Mouse (Mus musculus): ENCODE measurements around the gene Rnf213. TPM values are rescaled to one million over a fixed set of nuclear protein-coding genes. Genes with fewer than 3 reads are reported as not detected.
A peak's percentile ranks its signal among the peaks of the same experiment; 100 is the strongest.
"Not testable (repeated sequence)": the region's sequence is repeated elsewhere in the genome, so short reads cannot be mapped to it uniquely, and the experiment has no call there.

Rnf213 gene
- polyA plus RNA-seq, 1 experiment = 27.7 TPM

GRCm38 (mm10) chr11:119381631-119382337 is 11.1 kb upstream of the Rnf213 start:
- no peak overlapping the region for H3K27ac ChIP-seq (ENCODE audit: control insufficient read depth, insufficient read depth, low read depth, low read length, poor library complexity)
- peaks cover 3% of the 10 kb centered on the region for H3K4me1 ChIP-seq (ENCODE audit: control insufficient read depth, insufficient read depth, low read length)
- 76% methylated on average over 9 of the region's 9 CpGs for WGBS
- H3K4me3 ChIP-seq (replicated peaks; ENCODE audit: control insufficient read depth, low read depth, low read length) = no peak overlapping the region
- no peak for TF ChIP-seq CTCF (IDR thresholded peaks at IDR 0.05; ENCODE audit: control insufficient read depth, insufficient read depth, low read length)
- no peak for TF ChIP-seq POLR2A (IDR thresholded peaks at IDR 0.05; ENCODE audit: borderline replicate concordance, control insufficient read depth, low read depth, low read length)

GRCm38 (mm10) chr11:119382338-119382850 is 10.5 kb upstream of the Rnf213 start:
- H3K4me3 ChIP-seq (replicated peaks; ENCODE audit: control insufficient read depth, low read depth, low read length) = no peak overlapping the region
- H3K4me1 ChIP-seq (ENCODE audit: control insufficient read depth, insufficient read depth, low read length) = no peaks in the 10 kb centered on the region; the same call in none of the 2 replicates
- 21% methylated on average over 6 of the region's 6 CpGs for WGBS
- no peak for TF ChIP-seq POLR2A (IDR thresholded peaks at IDR 0.05; ENCODE audit: borderline replicate concordance, control insufficient read depth, low read depth, low read length)
- no peak for TF ChIP-seq CTCF (IDR thresholded peaks at IDR 0.05; ENCODE audit: control insufficient read depth, insufficient read depth, low read length)
- H3K27ac ChIP-seq (ENCODE audit: control insufficient read depth, insufficient read depth, low read depth, low read length, poor library complexity) = no peak overlapping the region

DNA sequence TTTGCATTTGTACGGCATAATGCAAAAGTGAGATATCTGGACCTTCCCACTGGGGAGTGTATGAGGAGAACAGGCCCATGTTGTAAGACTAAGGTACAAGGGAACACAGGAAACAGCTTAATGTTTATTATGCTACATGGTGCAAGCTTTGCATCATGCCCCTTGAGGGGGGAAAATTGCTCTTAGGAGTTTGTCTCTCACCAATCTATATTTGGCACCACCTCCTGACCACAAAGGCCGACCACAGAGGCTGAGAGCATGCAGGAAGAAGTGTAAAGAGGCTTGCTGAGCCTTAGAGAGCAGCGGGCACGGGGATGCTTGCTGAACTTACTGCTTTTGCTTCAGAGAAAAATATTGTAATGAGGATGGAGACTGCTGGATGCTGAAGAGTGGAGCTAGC is 8.0 kb upstream of the Rnf213 start:
- Histone ChIP-seq H3K4me1 (ENCODE audit: control insufficient read depth, insufficient read depth, low read length) (peaks cover 2% of the 10 kb centered on the region), H3K27ac (ENCODE audit: control insufficient read depth, insufficient read depth, low read depth, low read length, poor library complexity) (no peak overlapping the region), H3K4me3 (replicated peaks; ENCODE audit: control insufficient read depth, low read depth, low read length) (no peak overlapping the region)
- TF ChIP-seq POLR2A (IDR thresholded peaks at IDR 0.05; ENCODE audit: borderline replicate concordance, control insufficient read depth, low read depth, low read length) (no peak), CTCF (IDR thresholded peaks at IDR 0.05; ENCODE audit: control insufficient read depth, insufficient read depth, low read length) (no peak)
- 2% methylated on average over 4 of the region's 4 CpGs for WGBS

GRCm38 (mm10) chr11:119386306-119386705 is 6.6 kb upstream of the Rnf213 start:
- TF ChIP-seq POLR2A (IDR thresholded peaks at IDR 0.05; ENCODE audit: borderline replicate concordance, control insufficient read depth, low read depth, low read length) = no peak
- TF ChIP-seq CTCF (IDR thresholded peaks at IDR 0.05; ENCODE audit: control insufficient read depth, insufficient read depth, low read length) = no peak
- no peak overlapping the region for H3K27ac ChIP-seq (ENCODE audit: control insufficient read depth, insufficient read depth, low read depth, low read length, poor library complexity)
- H3K4me1 ChIP-seq (ENCODE audit: control insufficient read depth, insufficient read depth, low read length) = peaks cover 2% of the 10 kb centered on the region
- WGBS = 85% methylated on average over 5 of the region's 5 CpGs
- no peak overlapping the region for H3K4me3 ChIP-seq (replicated peaks; ENCODE audit: control insufficient read depth, low read depth, low read length)

- H3K4me3 ChIP-seq (replicated peaks; ENCODE audit: control insufficient read depth, low read depth, low read length); H3K27ac ChIP-seq (ENCODE audit: control insufficient read depth, insufficient read depth, low read depth, low read length, poor library complexity); H3K4me1 ChIP-seq (ENCODE audit: control insufficient read depth, insufficient read depth, low read length): not testable (repeated sequence)
- 57% methylated on average over 3 of the region's 3 CpGs for WGBS
Measured at GRCm38 (mm10) chr11:119387273-119387672, 5.6 kb upstream of the Rnf213 start.

DNA sequence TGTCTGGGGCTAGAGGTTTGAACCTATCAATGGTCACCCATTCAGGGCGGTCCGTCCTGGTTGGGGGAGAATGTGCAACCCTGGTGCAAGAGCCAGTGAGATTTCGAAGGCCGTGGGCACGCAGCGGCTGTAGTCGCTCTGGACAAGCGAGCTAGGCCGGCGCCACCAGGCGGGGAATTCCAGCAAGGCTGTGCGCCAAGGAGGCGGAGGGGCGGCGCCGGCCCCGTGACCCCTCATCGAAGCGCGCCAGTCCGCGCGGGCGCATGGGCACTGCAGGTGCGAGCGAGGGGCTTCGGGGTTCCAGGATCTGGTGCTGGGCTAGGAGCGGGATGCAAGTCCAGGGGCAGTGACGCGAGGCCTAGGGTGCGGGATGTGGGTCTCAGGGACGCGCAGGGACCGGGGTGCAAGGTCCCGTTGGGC is 3.0 kb upstream of the Rnf213 start:
- peaks cover 6% of the 10 kb centered on the region for H3K4me1 ChIP-seq (ENCODE audit: control insufficient read depth, insufficient read depth, low read length)

DNA sequence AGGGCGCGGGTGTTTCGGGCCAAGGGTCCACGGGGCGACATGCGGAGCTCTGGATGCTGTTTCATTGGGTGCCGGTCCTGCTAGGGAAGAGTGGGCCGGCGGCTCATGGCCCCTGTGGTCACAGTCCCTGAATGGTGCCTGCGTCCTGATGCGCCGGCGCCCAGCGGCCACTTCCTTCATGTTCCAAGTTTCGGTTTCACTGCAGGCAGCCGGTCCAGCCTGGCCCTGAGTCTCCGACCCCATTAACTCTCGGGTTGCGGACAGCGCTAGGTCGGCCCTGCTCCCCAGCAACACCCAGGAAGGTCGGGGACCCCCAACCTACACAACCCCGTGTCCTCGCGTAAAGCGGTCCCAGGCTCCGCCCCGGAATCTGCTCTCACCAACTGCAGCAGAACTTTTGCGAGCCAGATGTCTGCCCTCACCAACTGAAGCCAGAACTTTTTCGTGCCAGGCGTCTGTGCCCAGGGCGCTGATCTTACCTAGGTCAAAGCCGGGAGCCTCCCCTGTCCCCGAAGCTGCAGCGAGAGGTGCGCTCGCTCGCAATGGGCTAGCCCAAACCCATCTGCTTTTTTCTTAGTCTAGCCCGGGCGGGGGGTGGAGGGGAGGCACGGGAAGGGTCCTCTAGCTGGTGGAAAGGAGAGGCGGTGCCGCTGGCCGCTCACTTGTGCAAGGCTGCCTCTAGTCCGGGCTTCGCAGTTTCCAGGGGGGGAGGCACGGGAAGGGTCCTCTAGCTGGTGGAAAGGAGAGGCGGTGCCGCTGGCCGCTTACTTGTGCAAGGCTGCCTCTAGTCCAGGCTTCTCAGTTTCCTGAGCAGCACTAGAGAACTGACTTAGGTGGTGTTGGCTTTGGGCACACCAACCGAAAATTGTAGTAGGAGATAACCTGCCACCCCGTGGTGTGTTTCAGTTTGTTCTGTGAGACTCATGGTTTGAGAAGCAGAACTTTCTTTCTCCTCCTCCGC is 2.3 kb upstream of the Rnf213 start:
- TF ChIP-seq POLR2A (IDR thresholded peaks at IDR 0.05; ENCODE audit: borderline replicate concordance, control insufficient read depth, low read depth, low read length) = peak; percentile 62; the same call in 1 of the 2 replicates
- TF ChIP-seq CTCF (IDR thresholded peaks at IDR 0.05; ENCODE audit: control insufficient read depth, insufficient read depth, low read length) = no peak
- Histone ChIP-seq H3K4me3 (replicated peaks; ENCODE audit: control insufficient read depth, low read depth, low read length) (peak overlapping the region; percentile 80), H3K4me1 (ENCODE audit: control insufficient read depth, insufficient read depth, low read length) (peaks cover 6% of the 10 kb centered on the region), H3K27ac (ENCODE audit: control insufficient read depth, insufficient read depth, low read depth, low read length, poor library complexity) (peak overlapping the region; percentile 94)
- 1% methylated on average over 53 of the region's 53 CpGs for WGBS

More for the DNA sequence above, 3.0 kb upstream of the Rnf213 start:
- peak; percentile 9; the same call in 1 of the 2 replicates for TF ChIP-seq CTCF (IDR thresholded peaks at IDR 0.05; ENCODE audit: control insufficient read depth, insufficient read depth, low read length)
- TF ChIP-seq POLR2A (IDR thresholded peaks at IDR 0.05; ENCODE audit: borderline replicate concordance, control insufficient read depth, low read depth, low read length) = peak; percentile 51; the same call in 1 of the 2 replicates
- H3K27ac ChIP-seq (ENCODE audit: control insufficient read depth, insufficient read depth, low read depth, low read length, poor library complexity) = peak overlapping the region; percentile 94
- peak overlapping the region; percentile 80 for H3K4me3 ChIP-seq (replicated peaks; ENCODE audit: control insufficient read depth, low read depth, low read length)
- WGBS = under 1% methylated on average over 35 of the region's 35 CpGs

DNA sequence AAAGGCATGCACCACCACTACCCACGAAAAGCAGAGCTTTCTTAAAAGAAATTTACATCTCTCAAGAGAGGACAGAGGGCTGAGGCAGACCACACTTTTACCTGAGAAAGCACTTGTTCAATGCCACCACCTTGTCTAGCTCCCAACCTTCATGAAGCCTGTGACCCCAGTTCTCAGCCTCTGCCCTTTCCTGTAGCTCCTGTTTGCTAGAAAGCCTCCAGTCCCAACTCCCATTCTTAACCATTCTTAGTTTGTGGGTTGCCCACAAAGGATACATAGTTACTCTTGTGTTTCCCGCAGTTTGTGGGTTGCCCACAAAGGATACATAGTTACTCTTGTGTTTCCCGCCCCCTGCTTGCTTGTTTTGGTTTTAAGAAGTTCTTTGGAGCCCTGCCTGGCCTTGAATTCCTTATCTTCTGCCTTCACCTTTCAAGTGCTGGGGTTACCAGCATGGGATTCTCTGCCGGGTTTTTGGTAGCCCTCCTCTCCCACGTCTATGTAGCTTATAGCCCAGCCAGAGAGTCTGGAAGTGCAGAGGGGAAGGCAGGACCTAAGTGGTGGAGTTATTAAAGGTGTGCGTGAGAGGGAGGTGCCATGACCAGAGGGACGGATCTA is 1.4 kb upstream of the Rnf213 start:
- 2% methylated on average over 7 of the region's 7 CpGs for WGBS
- peak overlapping the region; percentile 94 for H3K27ac ChIP-seq (ENCODE audit: control insufficient read depth, insufficient read depth, low read depth, low read length, poor library complexity)
- H3K4me3 ChIP-seq (replicated peaks; ENCODE audit: control insufficient read depth, low read depth, low read length) = peak overlapping the region; percentile 80
- TF ChIP-seq CTCF (IDR thresholded peaks at IDR 0.05; ENCODE audit: control insufficient read depth, insufficient read depth, low read length) (no peak), POLR2A (IDR thresholded peaks at IDR 0.05; ENCODE audit: borderline replicate concordance, control insufficient read depth, low read depth, low read length) (no peak)
- H3K4me1 ChIP-seq (ENCODE audit: control insufficient read depth, insufficient read depth, low read length) = peaks cover 6% of the 10 kb centered on the region

Measured in bone marrow, adult 2 months (tissue).